Mouse (Mus musculus) midbrain, postnatal 0 days (tissue): ENCODE measurements around the gene Lax1. TPM values are rescaled to one million over a fixed set of nuclear protein-coding genes. Genes with fewer than 3 reads are reported as not detected.

ENCODE experiments used
- ATAC-seq: fragments of 200-750 bp; cut with Nextera tagmentation; 2 replicates; pipeline ENCODE4 v1.8.0; 2017; ENCODE audit warnings: moderate number of reproducible peaks, mild to moderate bottlenecking, moderate TSS enrichment, moderate library complexity; ENCODE audit not compliant: low FRiP score
- DNase-seq: peaks from one replicate; pipeline ENCODE4 v3.0.0-alpha.2; 2015; ENCODE audit warnings: low spot score
- H3K27ac ChIP-seq: fragments of 300-500 bp; sonication (generic); 2 replicates; pipeline ENCODE4 v1.5.1; 2014; ENCODE audit warnings: low read depth, mild to moderate bottlenecking, low read length, mixed read lengths
- H3K27me3 ChIP-seq: fragments of 300-500 bp; sonication (generic); 2 replicates; pipeline ENCODE4 v1.6.1; 2014; ENCODE audit warnings: low read length, control low read depth, mixed read lengths; ENCODE audit not compliant: insufficient read depth
- H3K36me3 ChIP-seq: fragments of 300-500 bp; sonication (generic); 2 replicates; pipeline ENCODE4 v1.6.1; 2014; ENCODE audit warnings: low read length, control low read depth, mixed read lengths; ENCODE audit not compliant: insufficient read depth
- H3K4me1 ChIP-seq: fragments of 300-500 bp; sonication (generic); 2 replicates; pipeline ENCODE4 v1.6.1; 2014; ENCODE audit warnings: mild to moderate bottlenecking, control low read depth, antibody characterized with exemption, low read length, mixed read lengths; ENCODE audit not compliant: insufficient read depth
- H3K4me2 ChIP-seq: fragments of 300-500 bp; sonication (generic); 2 replicates; pipeline ENCODE4 v1.6.1; 2014; ENCODE audit warnings: low read depth, mild to moderate bottlenecking, low read length, mixed read lengths; ENCODE audit not compliant: poor library complexity, severe bottlenecking
- H3K4me3 ChIP-seq: fragments of 300-500 bp; sonication (generic); 2 replicates; pipeline ENCODE4 v1.5.1; 2014; ENCODE audit warnings: low read depth, mild to moderate bottlenecking, low read length, moderate library complexity
- H3K9ac ChIP-seq: fragments of 300-500 bp; sonication (generic); replicated peaks from 2 replicates; pipeline ENCODE4 v1.6.1; 2014; ENCODE audit warnings: mild to moderate bottlenecking, low read length, moderate library complexity, mixed read lengths; ENCODE audit not compliant: poor library complexity, severe bottlenecking
- H3K9me3 ChIP-seq: fragments of 300-500 bp; sonication (generic); 2 replicates; pipeline ENCODE4 v1.6.1; 2016; ENCODE audit warnings: low read length, control low read depth
- CTCF ChIP-seq: IDR thresholded peaks from 2 replicates; pipeline ENCODE4 v1.5.1; 2016; ENCODE audit warnings: antibody characterized with exemption, mild to moderate bottlenecking
- WGBS: fragments of 180-500 bp; shearing (Covaris S2); extraction: QIAGEN DNeasy Blood & Tissue Kit; methylation state at CpG from one replicate; pipeline ENCODE4 v1.1.7; 2014; 5-methylcytosine and 5-hydroxymethylcytosine counted together
- polyA plus RNA-seq: library from polyadenylated mRNA; unstranded; fragments of >200 nt; fragmentation: Nextera tagmentation; extraction: Ambion mirVana; gene quantifications from 2 replicates; pipeline ENCODE4 v1.2.1, GENCODE M21; 2015
- total RNA-seq: library from RNA; depleted of rRNA; stranded (reverse); fragments of >200 nt; gene quantifications from 2 replicates; pipeline ENCODE4 v1.2.3, GENCODE M21; 2014

Gene Lax1
- total and polyA plus RNA-seq, 2 experiments from 2014 or later: not detected

DNA sequence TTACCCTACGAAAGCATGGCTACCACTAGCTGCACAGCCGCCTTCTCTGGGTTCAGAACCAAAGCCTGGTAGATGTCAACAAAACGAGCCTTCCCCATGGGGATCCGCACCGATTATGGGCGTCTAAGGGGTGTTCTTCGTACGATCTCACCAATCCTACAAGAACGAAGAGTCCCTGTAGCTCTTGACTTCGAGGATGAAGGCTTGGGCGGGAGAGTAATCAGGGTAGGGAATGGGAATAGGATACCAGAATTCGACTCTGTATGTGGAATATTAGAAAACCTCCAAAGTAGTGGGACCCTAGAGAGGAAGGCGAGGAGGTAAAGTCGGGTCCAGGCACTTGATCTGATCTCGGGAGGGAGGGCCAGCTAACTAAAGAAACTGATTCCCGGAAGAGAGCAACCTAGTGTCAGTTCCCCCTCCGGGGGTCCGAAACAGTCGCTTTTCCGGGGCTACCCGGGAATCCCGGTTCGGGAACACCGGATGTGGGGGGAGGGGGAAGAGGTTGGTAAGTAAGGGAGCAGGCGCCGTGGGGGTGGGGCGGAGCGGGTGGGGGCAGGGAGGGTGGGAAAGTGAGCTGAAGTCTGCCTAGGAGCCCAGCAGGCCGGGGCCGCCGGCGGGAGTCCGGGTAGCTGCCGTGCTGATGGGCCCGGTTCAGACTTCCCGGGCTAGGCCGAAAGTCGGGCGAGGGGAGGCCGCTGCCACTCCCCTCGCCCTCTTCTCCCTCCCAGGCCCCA is 29.3 kb downstream of the Lax1 start, which contains the start of gene Zbed6:
Gene Zbed6 (minus strand): TSS at position 420 of the 737 bp plus-strand sequence.
- peak; percentile 90 for ATAC-seq
- Histone ChIP-seq H3K4me2 (peak within 1 kb of the TSS; percentile 76), H3K36me3 (no peaks in the 10 kb centered on the region), H3K9me3 (no peaks in the 10 kb centered on the region), H3K27me3 (no peaks in the 10 kb centered on the region), H3K4me1 (peaks cover 10% of the 10 kb centered on the region; the same call in 1 of the 2 replicates), H3K9ac (peak within 1 kb of the TSS; percentile 77), H3K4me3 (peak within 1 kb of the TSS; percentile 73), H3K27ac (peak within 1 kb of the TSS; percentile 94)
- TF ChIP-seq CTCF: no peak
- peak; percentile 85 for DNase-seq
- WGBS: 2% methylated on average over 40 of the region's 41 CpGs

DNA sequence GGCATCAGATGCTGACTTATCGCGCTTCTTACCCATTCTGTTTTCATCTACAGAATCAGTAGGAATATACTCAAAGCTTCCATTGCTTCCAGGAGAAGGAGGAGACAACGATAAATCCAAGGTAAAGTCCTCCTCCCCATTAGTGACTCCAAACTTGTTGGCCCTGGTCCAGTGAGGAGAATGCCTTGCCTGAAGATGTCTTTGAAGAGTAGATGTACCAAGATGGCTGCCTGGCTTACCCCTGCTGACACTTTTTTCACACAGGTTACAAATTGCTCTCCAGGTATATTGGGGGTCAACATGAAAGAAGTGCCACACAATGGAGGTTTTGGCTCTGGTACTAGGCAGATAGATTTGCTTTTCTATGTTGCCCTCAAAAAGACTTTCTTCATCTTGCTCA is 31.0 kb downstream of the Lax1 start:
- 80% methylated on average over 3 of the region's 3 CpGs for WGBS
- no peaks in the 10 kb centered on the region for H3K27me3 ChIP-seq
- H3K9me3 ChIP-seq: no peaks in the 10 kb centered on the region
- DNase-seq (no peak), ATAC-seq (no peak)
- H3K4me1 ChIP-seq: peaks cover 10% of the 10 kb centered on the region; the same call in 1 of the 2 replicates
- H3K36me3 ChIP-seq: peaks cover under 1% of the 10 kb centered on the region; the same call in 1 of the 2 replicates
- H3K27ac ChIP-seq: no peak overlapping the region
- H3K4me2 ChIP-seq: no peak overlapping the region
- TF ChIP-seq CTCF: no peak
- H3K4me3 ChIP-seq: no peak overlapping the region
- no peak overlapping the region for H3K9ac ChIP-seq

DNA sequence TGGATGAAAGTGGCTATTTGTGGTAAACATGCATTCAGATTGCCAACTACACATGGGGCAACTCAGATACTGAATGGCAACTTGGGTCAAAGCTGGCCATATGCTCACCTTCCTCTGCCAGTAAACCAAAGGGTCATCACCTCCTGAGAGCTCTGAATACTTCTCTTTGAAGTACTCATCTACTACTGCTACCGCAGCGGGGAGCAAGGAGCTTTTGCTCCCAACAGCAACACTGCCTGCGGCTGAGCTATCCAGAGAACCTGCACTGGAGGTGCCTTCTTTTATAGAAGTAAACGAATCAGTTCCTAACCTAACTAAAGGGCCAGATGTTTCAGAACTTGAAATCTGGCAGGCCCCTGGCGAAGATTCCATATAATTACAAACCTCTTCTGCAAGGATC is 33.1 kb downstream of the Lax1 start:
- no peak for TF ChIP-seq CTCF
- Histone ChIP-seq H3K4me3 (no peak overlapping the region), H3K27ac (no peak overlapping the region), H3K27me3 (no peaks in the 10 kb centered on the region), H3K36me3 (peaks cover 3% of the 10 kb centered on the region; the same call in 1 of the 2 replicates), H3K9ac (no peak overlapping the region), H3K9me3 (no peaks in the 10 kb centered on the region), H3K4me2 (no peak overlapping the region), H3K4me1 (peaks cover 10% of the 10 kb centered on the region; the same call in 1 of the 2 replicates)
- ATAC-seq (no peak), DNase-seq (no peak)
- WGBS: 80% methylated on average over 5 of the region's 5 CpGs

DNA sequence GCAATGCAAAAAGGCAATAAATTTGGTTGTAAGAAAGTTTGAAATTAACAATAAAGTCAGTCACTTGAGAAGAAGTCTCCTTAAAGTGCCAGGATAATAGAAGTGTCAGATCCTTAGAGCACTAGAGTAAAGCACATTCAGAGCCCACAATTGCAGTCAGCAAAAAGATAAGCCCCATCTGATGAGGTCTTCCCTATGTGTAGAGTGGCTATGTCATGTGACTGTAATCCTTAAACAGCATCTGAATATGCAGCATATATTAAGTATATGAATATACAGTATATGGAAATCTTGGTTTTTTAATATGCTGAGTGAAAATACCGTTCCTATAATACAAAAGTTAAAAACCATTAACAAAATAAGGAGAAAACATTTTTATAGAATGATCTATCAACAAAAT is 36.9 kb downstream of the Lax1 start:
- DNase-seq (no peak), ATAC-seq (no peak)
- Histone ChIP-seq H3K9ac (no peak overlapping the region), H3K27me3 (no peaks in the 10 kb centered on the region), H3K4me2 (no peak overlapping the region), H3K4me3 (no peak overlapping the region), H3K36me3 (peaks cover 3% of the 10 kb centered on the region; the same call in 1 of the 2 replicates), H3K27ac (no peak overlapping the region), H3K9me3 (no peaks in the 10 kb centered on the region), H3K4me1 (no peaks in the 10 kb centered on the region)
- TF ChIP-seq CTCF: no peak
- 91% methylated on average over 1 of the region's 1 CpGs for WGBS

DNA sequence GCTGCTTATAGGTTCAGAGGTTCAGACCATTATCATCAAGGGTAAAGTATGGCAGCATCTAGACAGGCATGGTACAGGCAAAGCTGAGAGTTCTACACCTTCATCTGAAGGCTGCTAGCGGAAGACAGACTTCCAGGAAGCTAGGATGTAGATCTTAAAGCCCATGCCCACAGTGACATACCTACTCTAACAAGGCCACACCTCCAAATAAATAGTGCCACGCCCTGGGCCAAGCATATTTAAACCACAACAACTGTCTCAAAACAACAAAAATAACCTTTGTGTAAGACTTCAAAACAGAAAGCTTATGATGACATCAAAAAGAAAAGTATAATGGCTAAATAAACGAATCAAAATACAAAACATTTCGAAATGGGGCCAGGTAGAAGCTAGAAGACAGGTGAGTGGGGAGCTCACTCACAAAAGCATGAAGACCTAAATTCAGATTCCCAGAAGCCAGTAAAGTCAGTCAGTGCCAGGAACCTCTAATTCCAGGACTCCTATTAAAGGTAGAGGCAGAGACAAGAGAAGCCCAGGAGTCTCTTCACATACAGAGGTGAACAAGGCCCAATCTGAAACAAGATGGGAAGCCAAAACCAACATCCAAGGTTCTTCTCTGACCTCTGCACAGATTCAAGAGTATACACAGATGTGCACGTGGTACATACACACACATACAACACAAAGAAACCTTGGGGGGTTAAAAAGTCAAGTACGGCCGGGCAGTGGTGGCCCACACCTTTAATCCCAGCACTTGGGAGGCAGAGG is 39.4 kb downstream of the Lax1 start:
- no peak for TF ChIP-seq CTCF
- 95% methylated on average over 7 of the region's 7 CpGs for WGBS
- H3K27me3 ChIP-seq: no peaks in the 10 kb centered on the region
- no peak overlapping the region for H3K27ac ChIP-seq
- no peak overlapping the region for H3K9ac ChIP-seq
- DNase-seq (no peak), ATAC-seq (no peak)
- no peak overlapping the region for H3K4me3 ChIP-seq
- peaks cover 10% of the 10 kb centered on the region for H3K36me3 ChIP-seq
- H3K4me2 ChIP-seq: no peak overlapping the region
- no peaks in the 10 kb centered on the region for H3K4me1 ChIP-seq
- no peaks in the 10 kb centered on the region for H3K9me3 ChIP-seq

DNA sequence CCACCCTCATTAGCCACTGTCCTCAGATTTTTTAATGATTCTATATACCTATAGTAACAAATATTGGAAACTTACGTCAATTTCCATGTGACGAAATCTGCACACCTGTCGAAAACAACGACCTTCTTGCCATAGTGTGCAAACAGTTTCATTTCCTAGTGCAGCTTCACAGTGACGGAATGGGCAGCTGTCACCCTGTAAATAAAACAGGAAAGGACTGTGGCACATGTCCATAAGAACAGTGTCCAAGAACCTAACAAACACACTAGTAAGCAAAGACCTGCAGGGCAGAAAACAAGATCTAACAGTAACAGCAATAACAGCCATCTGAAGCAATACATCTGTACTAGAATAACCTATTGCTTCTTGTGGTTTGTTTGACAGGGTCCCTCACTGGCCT is 44.3 kb downstream of the Lax1 start:
- ATAC-seq (no peak), DNase-seq (no peak)
- H3K9ac ChIP-seq: no peak overlapping the region
- peaks cover 40% of the 10 kb centered on the region for H3K36me3 ChIP-seq
- no peak overlapping the region for H3K4me3 ChIP-seq
- WGBS: 98% methylated on average over 5 of the region's 5 CpGs
- no peaks in the 10 kb centered on the region for H3K4me1 ChIP-seq
- no peak for TF ChIP-seq CTCF
- no peaks in the 10 kb centered on the region for H3K9me3 ChIP-seq
- no peak overlapping the region for H3K27ac ChIP-seq
- H3K4me2 ChIP-seq: no peak overlapping the region
- H3K27me3 ChIP-seq: no peaks in the 10 kb centered on the region
